Mouse (Mus musculus): ENCODE results near the gene Arhgap22. TPM values are rescaled to one million over a fixed set of nuclear protein-coding genes. Genes with fewer than 3 reads are reported as not detected.
A peak's percentile ranks its signal among the peaks of the same experiment; 100 is the strongest.

Gene Arhgap22
- total RNA-seq (2021) = 1 to 10 TPM; 8.1 to 8.8 TPM

- DNase-seq = peak; percentile 81 to 84
Observed at GRCm38 (mm10) chr14:33213823-33214766, at the start of gene Arhgap22. Gene Arhgap22, plus strand, starts transcription at chr14:33214026.

DNA sequence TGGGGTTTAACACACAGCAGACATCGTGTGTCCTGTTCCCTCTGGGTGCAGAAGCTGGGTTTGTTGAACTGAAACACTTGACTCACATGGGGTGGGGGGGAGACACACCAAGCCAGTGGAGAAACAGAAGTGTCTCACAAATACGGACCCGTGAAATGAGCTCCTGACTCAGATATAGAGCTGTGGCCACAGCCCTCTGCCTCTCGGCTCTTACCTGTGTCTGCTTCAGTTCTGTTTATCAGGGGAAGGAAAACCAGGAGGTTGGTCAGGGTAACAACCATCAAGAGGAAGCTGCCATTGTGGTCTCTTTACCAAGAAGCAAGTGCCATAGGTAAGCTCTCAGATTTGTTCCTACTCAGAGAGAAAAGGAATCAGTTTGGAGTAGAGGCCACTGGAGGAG, 45.1 kb upstream of the Arhgap22 start:
- no peak for DNase-seq

GRCm38 (mm10) chr14:33171942-33172341, 41.9 kb upstream of the Arhgap22 start:
- no peak for DNase-seq

- DNase-seq = no peak
Observed at GRCm38 (mm10) chr14:33175059-33175821, 38.6 kb upstream of the Arhgap22 start.

- DNase-seq = no peak
Observed at GRCm38 (mm10) chr14:33180102-33180501, 33.7 kb upstream of the Arhgap22 start.

- no peak for DNase-seq
Observed at GRCm38 (mm10) chr14:33185068-33185800, 28.6 kb upstream of the Arhgap22 start, which contains the start of gene Wdfy4. Gene Wdfy4, minus strand, starts transcription at chr14:33185508.

- DNase-seq = no peak
Observed at GRCm38 (mm10) chr14:33187201-33187600, 26.6 kb upstream of the Arhgap22 start.

DNA sequence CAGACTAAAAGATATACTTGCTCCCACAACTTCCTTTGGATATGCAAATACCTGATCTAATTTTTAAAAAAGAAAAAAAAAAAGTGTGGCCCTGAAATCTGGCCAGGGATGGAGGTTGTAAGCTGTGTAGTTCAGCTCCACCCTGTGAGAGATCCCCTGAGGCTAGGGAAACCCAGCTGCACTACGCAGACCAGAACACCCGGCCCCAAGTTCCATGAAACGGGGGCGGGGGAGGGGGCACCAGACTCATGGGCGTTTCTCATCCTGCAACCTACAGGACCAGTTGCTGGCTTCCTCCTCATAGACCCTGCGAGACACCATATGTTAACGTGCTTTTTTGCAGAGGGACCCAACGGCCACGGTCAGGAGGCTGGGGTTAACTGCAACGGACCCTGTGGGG, 24.6 kb upstream of the Arhgap22 start:
- DNase-seq = no peak

- DNase-seq = no peak
Observed at GRCm38 (mm10) chr14:33189849-33190423, 23.9 kb upstream of the Arhgap22 start.

DNA sequence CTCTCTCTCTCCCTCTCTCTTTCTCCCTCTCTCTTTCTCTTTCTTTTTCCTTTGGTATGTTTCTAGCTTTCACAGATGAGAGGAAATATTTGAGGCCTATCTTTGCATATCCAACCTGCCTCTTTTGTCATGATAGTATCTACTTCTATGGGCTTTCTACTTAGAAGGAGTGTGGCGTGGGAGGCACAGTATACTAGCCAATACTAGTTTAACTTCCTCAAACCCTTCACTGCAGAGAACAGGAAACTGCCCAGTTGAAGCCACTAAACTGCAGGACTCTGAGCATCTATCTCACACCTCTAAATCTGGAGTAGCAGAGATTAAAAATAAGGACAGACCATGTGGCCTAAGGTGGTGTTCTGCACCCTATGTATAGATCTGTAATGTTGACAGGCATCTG, 23.2 kb upstream of the Arhgap22 start:
- DNase-seq = no peak

GRCm38 (mm10) chr14:33193762-33194161, 20.1 kb upstream of the Arhgap22 start:
- DNase-seq = no peak

DNA sequence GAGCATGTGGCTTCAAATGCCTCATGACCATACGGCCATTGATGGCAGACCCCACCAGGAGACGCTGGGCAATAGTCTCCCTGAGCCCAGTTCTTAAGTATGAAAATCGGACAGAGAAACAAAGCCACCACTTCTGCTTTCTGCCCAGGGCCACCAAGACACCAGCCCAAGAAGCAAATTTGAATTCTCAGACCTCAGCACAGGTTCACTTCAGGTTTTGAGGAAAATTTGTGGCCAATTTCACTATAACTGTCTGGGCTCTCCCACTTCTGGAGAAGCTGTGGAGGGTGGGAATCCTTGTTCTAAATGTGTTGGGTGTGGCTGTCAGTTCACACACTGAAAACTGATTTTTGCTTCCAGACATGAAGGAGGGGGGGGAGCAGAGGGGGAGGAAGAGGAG, 19.6 kb upstream of the Arhgap22 start:
- no peak for DNase-seq

DNA sequence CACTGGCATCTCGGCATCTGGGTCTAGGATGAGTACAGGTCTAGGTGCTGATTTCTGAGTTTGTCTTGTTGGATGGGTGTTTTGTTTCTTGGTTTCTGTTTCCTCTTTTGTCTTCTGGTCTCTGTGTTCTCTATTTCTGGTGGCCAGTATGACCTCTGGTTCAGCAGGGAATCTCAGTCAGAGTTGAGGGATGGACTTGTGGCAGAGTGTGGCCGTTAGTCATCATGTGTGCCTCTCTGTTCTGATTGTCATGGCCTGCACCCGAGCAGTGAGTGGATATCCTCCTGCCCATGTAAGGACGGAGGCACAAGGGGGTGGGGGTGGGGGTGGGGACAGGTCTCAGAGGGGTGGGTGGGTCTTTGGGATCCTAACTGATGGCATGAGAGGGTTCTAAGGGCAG, 11.7 kb upstream of the Arhgap22 start:
- DNase-seq = no peak

GRCm38 (mm10) chr14:33202885-33203284, 10.9 kb upstream of the Arhgap22 start:
- no peak for DNase-seq

DNA sequence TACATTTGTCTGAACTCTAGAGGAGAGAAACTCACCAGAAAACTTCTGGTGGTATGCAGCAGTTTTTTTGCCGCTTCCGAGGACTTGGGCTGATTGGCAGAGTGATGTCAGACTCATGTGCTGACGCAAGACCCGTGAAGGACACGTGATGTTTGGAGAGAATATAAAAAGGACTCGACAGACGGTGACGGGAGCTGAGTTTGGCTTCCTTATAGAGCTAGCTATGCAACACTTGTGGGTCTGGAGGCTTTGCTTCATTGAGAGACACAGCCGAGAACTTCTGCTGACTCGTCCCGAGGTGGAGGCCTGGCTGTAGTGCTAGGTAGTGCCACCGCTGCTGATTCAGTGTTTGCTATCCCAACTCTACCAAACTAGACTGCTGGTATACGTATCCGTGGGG, 10.0 kb upstream of the Arhgap22 start:
- DNase-seq = no peak

DNA sequence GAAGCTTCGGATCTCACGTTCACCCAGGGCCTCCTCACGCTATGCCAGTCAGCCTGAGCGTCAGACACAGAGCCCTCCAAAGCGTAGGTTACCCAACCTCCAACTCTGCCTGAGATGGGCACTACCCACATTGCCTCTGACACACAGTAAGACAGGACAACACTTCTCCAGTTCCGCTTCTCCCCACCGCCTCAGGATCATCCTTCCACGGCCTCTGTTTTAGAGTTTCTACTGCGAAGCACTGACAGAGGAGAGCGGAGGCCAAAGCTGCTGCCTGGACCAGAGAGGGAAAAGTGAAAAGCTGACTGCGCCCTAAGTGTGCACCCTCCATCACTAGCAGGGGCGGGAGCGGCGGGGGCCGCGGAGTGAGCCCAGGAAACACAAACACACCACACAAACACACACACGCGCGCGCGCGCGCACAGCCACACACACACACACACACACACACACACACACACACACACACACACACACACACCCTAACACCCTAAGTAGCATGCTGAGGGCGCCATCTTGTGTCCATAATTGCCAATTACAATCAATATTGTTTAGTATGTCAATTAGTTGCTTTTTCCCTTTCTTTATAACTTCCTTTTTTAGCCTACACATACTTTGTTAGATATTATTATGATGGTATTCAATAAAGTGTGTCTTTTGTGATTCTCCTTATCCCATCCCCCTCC, 8.4 kb upstream of the Arhgap22 start:
- DNase-seq = no peak

DNA sequence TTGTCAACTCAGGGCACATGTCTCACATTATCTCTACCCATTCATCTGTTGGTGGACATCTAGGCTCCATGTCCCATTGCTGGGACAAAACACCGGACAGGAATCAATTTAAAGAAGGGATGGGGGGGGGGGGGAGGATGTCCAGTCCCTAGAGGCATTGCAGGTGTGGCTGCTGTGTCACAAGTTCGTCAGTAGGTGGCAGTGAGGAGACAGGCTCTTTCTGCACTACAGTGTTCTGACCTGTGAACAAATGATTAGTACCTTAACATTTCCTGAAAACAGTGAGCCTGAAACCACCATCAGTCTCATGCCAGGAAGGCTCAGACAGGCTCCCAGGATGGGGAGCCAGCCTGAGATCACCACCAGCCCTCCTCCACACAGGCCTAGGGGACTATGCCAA, 6.8 kb upstream of the Arhgap22 start:
- DNase-seq = no peak

- DNase-seq = no peak
Observed at GRCm38 (mm10) chr14:33208331-33208730, 5.5 kb upstream of the Arhgap22 start.

DNA sequence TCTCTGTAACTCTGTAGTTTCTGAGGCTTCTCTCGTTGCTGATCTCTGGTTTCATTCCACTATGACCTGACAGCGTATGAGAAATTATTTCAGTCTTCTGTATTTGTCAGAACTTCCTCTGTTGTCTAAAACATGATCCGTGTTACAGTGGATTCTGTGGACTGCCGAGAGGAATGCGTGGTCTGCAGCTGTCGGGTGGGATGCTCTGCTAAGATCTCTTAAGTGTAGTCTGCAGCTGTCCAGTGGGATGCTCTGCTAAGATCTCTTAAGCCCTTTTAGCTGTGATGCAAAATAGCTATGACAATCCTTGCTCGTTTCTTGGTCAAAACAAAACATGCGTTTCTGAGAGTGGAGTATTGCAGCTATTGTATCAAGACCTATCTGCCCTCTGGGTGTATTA, 3.0 kb upstream of the Arhgap22 start:
- DNase-seq = no peak

- no peak for DNase-seq
Observed at GRCm38 (mm10) chr14:33212271-33212957, 1.4 kb upstream of the Arhgap22 start.

- no peak for DNase-seq
Observed at GRCm38 (mm10) chr14:33212958-33213309, 892 bp upstream of the Arhgap22 start.
